ENCODE assay signal across 30 mouse cellular contexts in the genomic region with DNA sequence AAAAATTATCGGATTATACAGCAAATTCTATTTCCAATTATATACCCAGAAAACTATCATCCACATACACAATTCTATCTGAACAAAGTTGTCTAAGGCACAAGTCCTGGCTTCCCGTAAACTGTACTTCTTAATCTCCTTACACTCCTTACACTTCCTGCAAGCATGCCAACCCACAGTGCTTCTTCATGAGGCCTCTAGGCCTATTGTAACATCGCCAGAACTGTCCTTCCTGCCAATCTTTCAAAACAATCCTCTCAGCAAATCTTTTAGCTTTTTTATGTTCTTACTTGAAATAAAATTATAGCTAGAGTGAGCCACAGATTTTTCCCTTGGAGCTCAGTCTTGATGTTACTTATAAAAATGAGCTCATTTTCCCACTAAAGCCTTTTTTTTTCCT. TPM values are rescaled to one million over a fixed set of nuclear protein-coding genes. Genes with fewer than 3 reads are reported as not detected.
A peak's percentile ranks its signal among the peaks of the same experiment; 100 is the strongest.
DNase-seq lines count a peak whose midpoint lies in the region; ATAC-seq and TF ChIP-seq lines count a peak whose summit lies in the region.
"Had no signal": no experiment of that assay in that cellular context is flagged by ENCODE, and none has a peak within 500 bp of the region (broad histone marks: within the 10 kb centered on the region; RNA-seq: fewer than 3 reads in every experiment).

No protein-coding gene starts in this region.

- no peak overlapping the region for H3K4me2 ChIP-seq in lung, embryonic 14.5 days
- H3K4me2 ChIP-seq in hindbrain, postnatal 0 days (ENCODE audit: low read depth, low read length) = no peak overlapping the region
- H3K4me2 ChIP-seq: embryonic facial prominence, embryonic 13.5 days; forebrain, embryonic 13.5 days; heart, embryonic 11.5 days; hindbrain, embryonic 13.5 days had no signal

- H3K9ac ChIP-seq in lung, embryonic 14.5 days = no peak overlapping the region
- H3K9ac ChIP-seq in MEL (ENCODE audit: control insufficient read depth, low read depth, low read length, poor library complexity, severe bottlenecking) = no peak overlapping the region
- no peak overlapping the region for H3K9ac ChIP-seq in hindbrain, postnatal 0 days (replicated peaks; ENCODE audit: low read length)
- H3K9ac ChIP-seq: embryonic facial prominence, embryonic 13.5 days; forebrain, embryonic 13.5 days; hindbrain, embryonic 13.5 days had no signal

- no peaks in the 10 kb centered on the region for H3K9me3 ChIP-seq in lung, embryonic 14.5 days (ENCODE audit: low read depth, low read length)
- no peaks in the 10 kb centered on the region for H3K9me3 ChIP-seq in MEL (replicated peaks; ENCODE audit: insufficient read depth, low read length)
- H3K9me3 ChIP-seq in hindbrain, postnatal 0 days (ENCODE audit: low read length) = no peaks in the 10 kb centered on the region
- H3K9me3 ChIP-seq: embryonic facial prominence, embryonic 10.5 days; embryonic facial prominence, embryonic 13.5 days; forebrain, embryonic 10.5 days; forebrain, embryonic 13.5 days; hindbrain, embryonic 10.5 days; hindbrain, embryonic 13.5 days had no signal

- peaks cover 7% of the 10 kb centered on the region; the same call in 1 of the 2 replicates for H3K36me3 ChIP-seq in lung, embryonic 14.5 days (ENCODE audit: insufficient read depth)
- peaks cover 14 to 46% of the 10 kb centered on the region in 2 experiments for H3K36me3 ChIP-seq in MEL (ENCODE audit: control insufficient read depth in 1 of 2, insufficient read depth in 2 of 2, low read length in 2 of 2)
- no peaks in the 10 kb centered on the region for H3K36me3 ChIP-seq in hindbrain, postnatal 0 days (ENCODE audit: insufficient read depth, low read length)

- 84% methylated on average over 3 of the region's 3 CpGs for whole genome bisulfite sequencing in lung, embryonic 14.5 days
- WGBS in hindbrain, postnatal 0 days = 77% methylated on average over 3 of the region's 3 CpGs

- no peak overlapping the region for H3K27ac ChIP-seq in lung, embryonic 14.5 days (ENCODE audit: low read depth)
- no peak overlapping the region for H3K27ac ChIP-seq in MEL (ENCODE audit: control insufficient read depth, low read depth, low read length)
- H3K27ac ChIP-seq in hindbrain, postnatal 0 days = no peak overlapping the region
- H3K27ac ChIP-seq: embryonic facial prominence, embryonic 10.5 days; embryonic facial prominence, embryonic 13.5 days; forebrain, embryonic 10.5 days; forebrain, embryonic 13.5 days; hindbrain, embryonic 10.5 days; hindbrain, embryonic 13.5 days had no signal

- no peaks in the 10 kb centered on the region for H3K4me1 ChIP-seq in lung, embryonic 14.5 days (ENCODE audit: insufficient read depth)
- peaks cover 18 to 22% of the 10 kb centered on the region in 2 experiments for H3K4me1 ChIP-seq in MEL (ENCODE audit: control insufficient read depth in 1 of 2, insufficient read depth in 2 of 2, low read length in 2 of 2)
- no peaks in the 10 kb centered on the region for H3K4me1 ChIP-seq in hindbrain, postnatal 0 days (ENCODE audit: insufficient read depth, low read length)

- H3K79me2 ChIP-seq in MEL (ENCODE audit: control insufficient read depth, insufficient read depth, low read length, poor library complexity) = peaks cover 43% of the 10 kb centered on the region

- no peak for TF ChIP-seq EP300 in MEL (IDR thresholded peaks at IDR 0.05; ENCODE audit: low read depth in 1 of 2, low read length in 2 of 2)

- no peaks in the 10 kb centered on the region for H3K27me3 ChIP-seq in lung, embryonic 14.5 days (ENCODE audit: insufficient read depth, low read length)
- H3K27me3 ChIP-seq in MEL (ENCODE audit: control insufficient read depth in 1 of 2, insufficient read depth in 2 of 2, low read length in 2 of 2) = no peaks in the 10 kb centered on the region
- H3K27me3 ChIP-seq in hindbrain, postnatal 0 days (ENCODE audit: insufficient read depth, low read length) = no peaks in the 10 kb centered on the region
- H3K27me3 ChIP-seq: embryonic facial prominence, embryonic 13.5 days; forebrain, embryonic 13.5 days; hindbrain, embryonic 13.5 days; Patski had no signal

- TF ChIP-seq POLR2A in MEL (IDR thresholded peaks at IDR 0.05; ENCODE audit: control insufficient read depth in 1 of 2, insufficient read depth in 1 of 2, low read depth in 1 of 2, low read length in 2 of 2, poor library complexity in 1 of 2) = no peak

- ATAC-seq in lung, embryonic 14.5 days (ENCODE audit: insufficient read depth) = no peak
- no peak for ATAC-seq in hindbrain, postnatal 0 days
- ATAC-seq: CD4-positive, CD25-positive, alpha-beta regulatory T cell, adult 4 months; forebrain, embryonic 13.5 days; forebrain, embryonic 16.5 days; hindbrain, embryonic 16.5 days; inflammation-experienced regulatory T-cells, adult 6 months; intestine, embryonic 16.5 days; Patski had no signal

- TF ChIP-seq RAD21 in MEL (IDR thresholded peaks at IDR 0.05; ENCODE audit: low read depth, low read length) = no peak

- TF ChIP-seq CTCF in lung, embryonic 14.5 days (IDR thresholded peaks at IDR 0.05; ENCODE audit: low read depth) = no peak
- TF ChIP-seq CTCF in MEL (IDR thresholded peaks at IDR 0.05 in 2 of 3, conservative IDR thresholded peaks at IDR 0.05 in 1 of 3; ENCODE audit: control insufficient read depth in 1 of 3, insufficient read depth in 1 of 3, low read depth in 2 of 3, low read length in 3 of 3, poor library complexity in 1 of 3, severe bottlenecking in 1 of 3) = no peak
- no peak for TF ChIP-seq CTCF in hindbrain, postnatal 0 days (IDR thresholded peaks at IDR 0.05; ENCODE audit: low read depth)

- no peak overlapping the region for H3K4me3 ChIP-seq in lung, embryonic 14.5 days (ENCODE audit: low read depth, low read length)
- H3K4me3 ChIP-seq in MEL (ENCODE audit: control insufficient read depth in 1 of 2, insufficient read depth in 1 of 2, low read depth in 2 of 2, low read length in 2 of 2) = no peak overlapping the region
- no peak overlapping the region for H3K4me3 ChIP-seq in hindbrain, postnatal 0 days (ENCODE audit: low read length)
- H3K4me3 ChIP-seq: embryonic facial prominence, embryonic 10.5 days; embryonic facial prominence, embryonic 13.5 days; erythroblast, embryonic 14.5 days; forebrain, embryonic 10.5 days; forebrain, embryonic 13.5 days; hindbrain, embryonic 10.5 days; hindbrain, embryonic 13.5 days had no signal

- DNase-seq in lung, embryonic 14.5 days = peak; percentile 10
- DNase-seq in lung, postnatal 4 days = no peak
- peak; percentile 71 for DNase-seq in MEL (ENCODE audit: low read depth, low spot score)
- peak; percentile 59 for DNase-seq in fat pad, adult 2 months (ENCODE audit: extremely low read depth, low read depth, low spot score)
- DNase-seq in cerebellum, adult 11-12 months = no peak
- no peak for DNase-seq in hindbrain, postnatal 0 days (ENCODE audit: low spot score)
- DNase-seq: adrenal gland, adult 2 months; adrenal gland, postnatal 14 days; cerebellum, adult 11 months; cerebellum, adult 8-10 months; cerebellum, postnatal 10 days; cerebellum, postnatal 36 days; embryo, embryonic 11 days; gastrocnemius, postnatal 10 days; gastrocnemius, postnatal 36 days; heart, postnatal 36 days had no signal

TF ChIP-seq in MEL, 35 proteins besides CTCF, POLR2A, EP300 and RAD21:
- TF ChIP-seq MAX (IDR thresholded peaks at IDR 0.05; ENCODE audit: low read length) = peak; percentile 49; the same call in 1 of the 2 replicates
- TF ChIP-seq MXI1 (IDR thresholded peaks at IDR 0.05; ENCODE audit: low read depth, low read length) = peak; percentile 29; the same call in 1 of the 2 replicates
- TF ChIP-seq RCOR1 (IDR thresholded peaks at IDR 0.05; ENCODE audit: low read depth, low read length) = peak; percentile 23; the same call in 1 of the 2 replicates
- no peak for TF ChIP-seq ZC3H11A (IDR thresholded peaks at IDR 0.05; ENCODE audit: low read depth, low read length)
- TF ChIP-seq ELF1 (IDR thresholded peaks at IDR 0.05; ENCODE audit: low read depth, low read length) = peak; percentile 39; the same call in 1 of the 2 replicates
- TF ChIP-seq POLR2AphosphoS2 (IDR thresholded peaks at IDR 0.05; ENCODE audit: low read length) = no peak
- no peak for TF ChIP-seq GABPA (IDR thresholded peaks at IDR 0.05; ENCODE audit: low read depth, low read length)
- TF ChIP-seq SMC3 (IDR thresholded peaks at IDR 0.05; ENCODE audit: low read depth, low read length) = no peak
- peak; percentile 78 for TF ChIP-seq ZNF384 (IDR thresholded peaks at IDR 0.05; ENCODE audit: low read depth, low read length)

RNA-seq across cellular contexts. Expression of gene Tasp1, which starts 5.1 kb away (rescaled TPM):
- polyA plus RNA-seq in lung, embryonic 14.5 days (2014; fragmentation: Nextera tagmentation; extraction: Ambion mirVana) = 23.2 and 28.5 TPM in 2 replicates
- total RNA-seq in MEL (2012; rRNA removed) = 31.1 and 31.5 TPM in 2 replicates
- 10 to 100 TPM in 1 of 2 experiments, not detected in 1; 17.0 TPM for polyA plus RNA-seq in MEL (2012; ENCODE audit: insufficient read depth in 1 of 2, insufficient read length in 2 of 2, low read depth in 1 of 2, low replicate concordance in 2 of 2, missing spikeins in 1 of 2)
- total RNA-seq in hindbrain, postnatal 0 days (2014; rRNA removed) = 12.5 and 16.2 TPM in 2 replicates
- polyA plus RNA-seq in hindbrain, postnatal 0 days (2015; fragmentation: Nextera tagmentation; extraction: Ambion mirVana) = 21.6 and 22.8 TPM in 2 replicates

Comparison
In these comparisons a context has a peak if more than half of its experiments do, and no peak if none do; other contexts are left out.
1. DNase-seq: peak in lung, embryonic 14.5 days (single experiment), MEL (single experiment) and fat pad, adult 2 months (single experiment); none in lung, postnatal 4 days (0 of 2), cerebellum, adult 11-12 months (single experiment) and hindbrain, postnatal 0 days (single experiment).